Mouse (Mus musculus) spleen, adult 2 months (tissue): ENCODE results near the gene Pan3.

Source experiments
- CTCF ChIP-seq: fragments of 200-500 bp; IDR thresholded peaks from 2 replicates; pipeline ENCODE4 v1.5.1; 2011; ENCODE audit warnings: mild to moderate bottlenecking, inconsistent platforms; ENCODE audit not compliant: insufficient read depth, insufficient read length, insufficient replicate concordance; ENCODE audit errors: extremely low read depth
- POLR2A ChIP-seq: fragments of 200-500 bp; IDR thresholded peaks from 2 replicates; pipeline ENCODE4 v1.6.1; 2011; ENCODE audit warnings: low read depth, low read length, inconsistent platforms

DNA sequence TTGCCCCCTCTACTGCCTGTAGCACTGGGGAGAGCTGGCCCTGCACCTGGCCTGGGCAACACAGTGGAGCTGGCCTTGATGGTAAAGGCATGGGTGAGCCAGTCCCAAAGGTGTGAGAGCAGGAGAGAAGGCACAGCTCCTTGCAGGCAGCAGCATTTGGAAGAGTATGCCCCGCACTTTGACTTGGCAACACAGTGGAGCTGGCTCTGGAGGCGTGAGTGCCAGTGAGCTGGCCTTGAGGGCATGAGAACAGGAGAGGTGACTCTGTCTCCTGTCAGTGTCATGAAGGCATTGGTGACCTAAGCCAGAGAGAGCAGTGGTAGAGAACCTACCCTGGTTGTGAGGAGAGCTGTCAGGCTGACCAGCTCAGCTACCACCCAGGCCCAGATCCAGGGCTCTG is 49.4 kb downstream of the Pan3 start:
- TF ChIP-seq CTCF (no peak), POLR2A (no peak)
